In the genomic region with DNA sequence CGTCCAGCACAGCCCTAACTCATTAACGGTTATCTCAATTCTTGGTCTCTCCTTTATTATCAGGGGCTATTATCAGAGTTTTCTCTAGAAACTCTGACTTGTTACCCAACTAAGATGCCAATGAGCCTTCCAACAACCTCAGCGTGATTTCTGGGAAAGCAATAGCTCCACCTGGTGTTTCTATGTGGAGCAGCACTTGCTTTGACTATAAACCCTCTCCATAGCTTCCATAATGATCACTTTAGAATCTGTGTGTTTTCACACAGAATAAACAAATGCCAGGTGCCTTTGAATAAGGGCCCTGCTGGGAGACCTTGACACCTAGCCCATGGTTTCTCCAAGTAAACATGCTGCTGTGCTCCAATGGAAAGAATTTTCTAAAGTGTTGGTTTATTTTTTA, we compare ENCODE assay signal across 8 mouse cellular contexts. TPM values are rescaled to one million over a fixed set of nuclear protein-coding genes. Genes with fewer than 3 reads are reported as not detected.
A peak's percentile ranks its signal among the peaks of the same experiment; 100 is the strongest.
DNase-seq lines count a peak whose midpoint lies in the region; ATAC-seq lines count a peak whose summit lies in the region.

No protein-coding gene starts in this region.

- H3K27ac ChIP-seq in heart, embryonic 10.5 days: no peak overlapping the region
- no peak overlapping the region for H3K27ac ChIP-seq in embryonic facial prominence, embryonic 11.5 days (replicated peaks; ENCODE audit: low read depth, low read length)

- DNase-seq in heart, postnatal 10 days: peak; percentile 10 to 38
- DNase-seq in heart, embryonic 10.5 days (ENCODE audit: low spot score): no peak
- DNase-seq in CD4-positive, CD25-positive, alpha-beta regulatory T cell, adult 2 months (ENCODE audit: low read depth, low spot score): peak; percentile 49
- peak; percentile 28 for DNase-seq in adrenal gland, postnatal 14 days
- DNase-seq in embryonic facial prominence, embryonic 11.5 days (ENCODE audit: low spot score): peak; percentile 32
- DNase-seq in layer of hippocampus, adult 9-10 months (ENCODE audit: low spot score): peak; percentile 22
- peak; percentile 1 for DNase-seq in splenic B cell, adult 2 months (ENCODE audit: low read depth, low spot score)

- 55% methylated on average over 3 of the region's 3 CpGs for whole genome bisulfite sequencing in heart, embryonic 10.5 days
- whole genome bisulfite sequencing in embryonic facial prominence, embryonic 11.5 days: 51% methylated on average over 3 of the region's 3 CpGs

- H3K4me1 ChIP-seq in heart, embryonic 10.5 days: no peaks in the 10 kb centered on the region
- H3K4me1 ChIP-seq in embryonic facial prominence, embryonic 11.5 days (ENCODE audit: control insufficient read depth, insufficient read depth, low read length): no peaks in the 10 kb centered on the region

- H3K36me3 ChIP-seq in heart, embryonic 10.5 days: no peaks in the 10 kb centered on the region
- no peaks in the 10 kb centered on the region for H3K36me3 ChIP-seq in embryonic facial prominence, embryonic 11.5 days (replicated peaks; ENCODE audit: control insufficient read depth, insufficient read depth, low read depth, low read length)
- H3K36me3 ChIP-seq in splenic B cell, adult 2 months (ENCODE audit: control insufficient read depth, insufficient read depth, low read length, poor library complexity, severe bottlenecking): no peaks in the 10 kb centered on the region

- H3K9ac ChIP-seq in embryonic facial prominence, embryonic 11.5 days (replicated peaks; ENCODE audit: low read length): no peak overlapping the region

- no peak overlapping the region for H3K4me3 ChIP-seq in heart, embryonic 10.5 days
- H3K4me3 ChIP-seq in embryonic facial prominence, embryonic 11.5 days (ENCODE audit: low read depth, low read length): no peak overlapping the region

- H3K9me3 ChIP-seq in heart, embryonic 10.5 days: no peaks in the 10 kb centered on the region
- no peaks in the 10 kb centered on the region for H3K9me3 ChIP-seq in embryonic facial prominence, embryonic 11.5 days (replicated peaks; ENCODE audit: control insufficient read depth, low read length)

- ATAC-seq in embryonic facial prominence, embryonic 11.5 days (replicated peaks; ENCODE audit: insufficient number of reproducible peaks, low FRiP score, low TSS enrichment, low read depth): no peak
- ATAC-seq in activated CD4-positive, CD25-positive, alpha-beta regulatory T cell, adult 4 months: no peak

- H3K27me3 ChIP-seq in heart, embryonic 10.5 days (ENCODE audit: insufficient read depth, poor library complexity, severe bottlenecking): no peaks in the 10 kb centered on the region
- no peaks in the 10 kb centered on the region for H3K27me3 ChIP-seq in embryonic facial prominence, embryonic 11.5 days (ENCODE audit: control insufficient read depth, insufficient read depth, low read length)
- no peaks in the 10 kb centered on the region for H3K27me3 ChIP-seq in splenic B cell, adult 2 months (ENCODE audit: control insufficient read depth, insufficient read depth, low read length, poor library complexity, severe bottlenecking)

- intact Hi-C loops in heart, postnatal 10 days (cut with DNase I): loop anchor here (1.0 to 10.0 kb wide), 4 partner anchors 156 to 1273 kb away; no protein-coding TSS in a partner anchor

- no peak overlapping the region for H3K4me2 ChIP-seq in embryonic facial prominence, embryonic 11.5 days (ENCODE audit: low read depth, low read length)

RNA-seq across cellular contexts. Expression of a gene that starts 12.8 kb away (rescaled TPM):
- not detected for total RNA-seq in heart, postnatal 10 days (2021)
- polyA plus RNA-seq in heart, embryonic 10.5 days (2016; fragmentation: Nextera tagmentation; extraction: Ambion mirVana): not detected in 2 replicates
- 0.98 and 2.3 TPM in 2 replicates for total RNA-seq in adrenal gland, postnatal 14 days (2021)
- not detected in 2 replicates for polyA plus RNA-seq in embryonic facial prominence, embryonic 11.5 days (2014; fragmentation: Nextera tagmentation; extraction: Ambion mirVana)
- not detected for polyA plus RNA-seq in activated CD4-positive, CD25-positive, alpha-beta regulatory T cell, adult 4 months (2017; shearing (Covaris generic))
